Mouse (Mus musculus) CH12.LX (cell line): ENCODE data around the gene 6330409D20Rik. TPM values are rescaled to one million over a fixed set of nuclear protein-coding genes. Genes with fewer than 3 reads are reported as not detected.

Source experiments
- DNase-seq: peaks from one replicate; pipeline ENCODE4 v3.0.0-alpha.2; 2013; ENCODE audit errors: extremely low read depth
- H3K27ac ChIP-seq: 2 replicates; pipeline ENCODE4 v1.5.1; 2012; ENCODE audit warnings: low read depth, mild to moderate bottlenecking, control low read depth, moderate library complexity; ENCODE audit not compliant: insufficient read depth
- H3K27me3 ChIP-seq: replicated peaks from 2 replicates; pipeline ENCODE3; 2012; ENCODE audit warnings: inconsistent platforms
- H3K36me3 ChIP-seq, 2 experiments: replicated peaks in 1 of 2; 2 replicates each; pipeline versions ENCODE3 to v1.6.1; 2012; ENCODE audit warnings: inconsistent platforms in 1 of 2, low read length in 1 of 2, mild to moderate bottlenecking in 1 of 2, mixed read lengths in 1 of 2, moderate library complexity in 1 of 2; ENCODE audit not compliant: control insufficient read depth in 1 of 2, insufficient read depth in 1 of 2
- H3K4me1 ChIP-seq, 2 experiments: 2 replicates each; pipeline ENCODE4 v1.6.1; 2012; ENCODE audit warnings: inconsistent platforms in 1 of 2, moderate library complexity in 1 of 2; ENCODE audit not compliant: insufficient read depth in 2 of 2, control insufficient read depth in 1 of 2
- H3K4me2 ChIP-seq: 2 replicates; pipeline ENCODE4 v1.6.1; 2012; ENCODE audit warnings: low read depth, mild to moderate bottlenecking, control low read depth; ENCODE audit not compliant: poor library complexity, insufficient read depth, severe bottlenecking
- H3K4me3 ChIP-seq, 3 experiments: fragments of 150-350 bp in 1 of 3; sonication (generic) in 1 of 3; replicated peaks in 1 of 3; 2 replicates each; pipeline versions ENCODE3 to v1.5.1; 2011 to 2012; ENCODE audit warnings: low read depth in 2 of 3, low read length in 2 of 3, mild to moderate bottlenecking in 2 of 3, moderate library complexity in 2 of 3, control low read depth in 1 of 3, improper control_type of control experiment in 1 of 3, inconsistent platforms in 1 of 3, mixed read lengths in 1 of 3; ENCODE audit not compliant: poor library complexity in 1 of 3
- H3K79me2 ChIP-seq: replicated peaks from 2 replicates; pipeline ENCODE4 v1.6.1; 2012; ENCODE audit warnings: mild to moderate bottlenecking, moderate library complexity; ENCODE audit not compliant: control insufficient read depth, poor library complexity, insufficient read depth, severe bottlenecking; ENCODE audit errors: extremely low read depth
- H3K9ac ChIP-seq: 2 replicates; pipeline ENCODE4 v1.6.1; 2012; ENCODE audit warnings: low read depth, mild to moderate bottlenecking, control low read depth, moderate library complexity; ENCODE audit not compliant: insufficient read depth
- H3K9me3 ChIP-seq: replicated peaks from 2 replicates; pipeline ENCODE3; 2012; ENCODE audit warnings: low read length, inconsistent platforms, mixed read lengths
- BHLHE40 ChIP-seq: IDR thresholded peaks from 2 replicates; pipeline ENCODE4 v1.6.1; 2011; ENCODE audit warnings: mild to moderate bottlenecking, low read depth, low read length, improper control_type of control experiment
- CHD2 ChIP-seq: IDR thresholded peaks from 2 replicates; pipeline ENCODE4 v1.6.1; 2011; ENCODE audit warnings: low read length, improper control_type of control experiment
- CTCF ChIP-seq, 2 experiments: IDR thresholded peaks in 1 of 2; conservative IDR thresholded peaks in 1 of 2; 2 replicates each; pipeline ENCODE4 v1.5.1; 2011 to 2012; ENCODE audit warnings: low read depth in 2 of 2, low read length in 2 of 2, improper control_type of control experiment in 1 of 2, inconsistent platforms in 1 of 2, mild to moderate bottlenecking in 1 of 2, moderate library complexity in 1 of 2
- GABPA ChIP-seq: IDR thresholded peaks from 2 replicates; pipeline ENCODE4 v1.6.1; 2012; ENCODE audit warnings: low read depth, low read length, improper control_type of control experiment, inconsistent platforms; ENCODE audit not compliant: insufficient replicate concordance
- KAT2A ChIP-seq: IDR thresholded peaks from 2 replicates; pipeline ENCODE4 v1.6.1; 2012; ENCODE audit warnings: low read length, improper control_type of control experiment, inconsistent platforms; ENCODE audit not compliant: insufficient replicate concordance
- MEF2A ChIP-seq: IDR thresholded peaks from 2 replicates; pipeline ENCODE4 v1.6.1; 2014; ENCODE audit warnings: low read depth, mild to moderate bottlenecking, inconsistent platforms, low read length, improper control_type of control experiment, borderline replicate concordance
- NRF1 ChIP-seq: IDR thresholded peaks from 2 replicates; pipeline ENCODE4 v1.6.1; 2014; ENCODE audit warnings: low read depth, mild to moderate bottlenecking, inconsistent platforms, low read length, improper control_type of control experiment, moderate library complexity
- RAD21 ChIP-seq: IDR thresholded peaks from 2 replicates; pipeline ENCODE4 v1.6.1; 2011; ENCODE audit warnings: low read depth, mild to moderate bottlenecking, low read length, improper control_type of control experiment, moderate library complexity
- RCOR1 ChIP-seq: conservative IDR thresholded peaks from 2 replicates; pipeline ENCODE4 v1.6.1; 2012; ENCODE audit warnings: low read depth, mild to moderate bottlenecking, inconsistent platforms, low read length, improper control_type of control experiment
- SIN3A ChIP-seq: IDR thresholded peaks from 2 replicates; pipeline ENCODE4 v1.6.1; 2012; ENCODE audit warnings: low read length, improper control_type of control experiment, inconsistent platforms
- SMC3 ChIP-seq: IDR thresholded peaks from 2 replicates; pipeline ENCODE4 v1.6.1; 2011; ENCODE audit warnings: low read depth, low read length, improper control_type of control experiment
- USF1 ChIP-seq: IDR thresholded peaks from 2 replicates; pipeline ENCODE4 v1.6.1; 2014; ENCODE audit warnings: low read depth, mild to moderate bottlenecking, inconsistent platforms, low read length, improper control_type of control experiment
- ZC3H11A ChIP-seq: IDR thresholded peaks from 2 replicates; pipeline ENCODE4 v1.6.1; 2012; ENCODE audit warnings: low read depth, mild to moderate bottlenecking, inconsistent platforms, low read length, improper control_type of control experiment
- ZMIZ1 ChIP-seq: IDR thresholded peaks from 2 replicates; pipeline ENCODE4 v1.6.1; 2012; ENCODE audit warnings: low read depth, mild to moderate bottlenecking, inconsistent platforms, low read length, improper control_type of control experiment
- ZNF384 ChIP-seq: IDR thresholded peaks from 2 replicates; pipeline ENCODE4 v1.6.1; 2012; ENCODE audit warnings: low read depth, low read length, improper control_type of control experiment, inconsistent platforms
- dilution Hi-C: fragments of 300-500 bp; cut with MboI; formaldehyde crosslinking; loops from 2 replicates; pipeline ENCODE4 v1.14.3; 2020; ENCODE audit warnings: low sequenced_read_pairs; ENCODE audit not compliant: extremely low pct_unique_long_range_greater_than_20kb, extremely low pct_ligation_motif_present
- in situ Hi-C: fragments of 300-500 bp; cut with MboI; formaldehyde crosslinking; loops from 3 replicates; pipeline ENCODE4 v1.14.3; 2019; ENCODE audit warnings: low sequenced_read_pairs, low pct_ligation_motif_present, low pct_unique_long_range_greater_than_20kb, mixed read lengths
- polyA plus RNA-seq: library from polyadenylated mRNA; unstranded; fragments of >175 nt; gene quantifications from 2 replicates; pipeline ENCODE4 v1.2.1, GENCODE M21; 2012; ENCODE audit warnings: low read depth; ENCODE audit not compliant: insufficient read length
- total RNA-seq, 2 experiments: library from RNA; depleted of rRNA; stranded (reverse); fragments of 300-350 nt in 1 of 2; fragments of >200 nt in 1 of 2; gene quantifications; 2 replicates each; pipeline ENCODE4 v1.2.3; 2012 to 2014

The 6330409D20Rik gene
- total and polyA plus RNA-seq, 3 experiments = 0.46 TPM; not detected in 2

GRCm38 (mm10) chr2:32781710-32782109, 40.9 kb upstream of the 6330409D20Rik start:
- H3K79me2 ChIP-seq = no peaks in the 10 kb centered on the region
- H3K9me3 ChIP-seq = no peaks in the 10 kb centered on the region
- no peaks in the 10 kb centered on the region for H3K27me3 ChIP-seq
- no peak overlapping the region for H3K27ac ChIP-seq
- H3K36me3 ChIP-seq = peaks cover 0 to 23% of the 10 kb centered on the region in 2 experiments
- H3K4me2 ChIP-seq = no peak overlapping the region
- peaks cover 0 to 38% of the 10 kb centered on the region in 2 experiments; a peak in 2 of 4 replicates for H3K4me1 ChIP-seq
- H3K4me3 ChIP-seq = no peak overlapping the region
- TF ChIP-seq ZC3H11A (no peak), CTCF (conservative IDR thresholded peaks at IDR 0.05 in 1 of 2, IDR thresholded peaks at IDR 0.05 in 1 of 2; ENCODE audit: low read depth in 2 of 2, low read length in 2 of 2) (0 out of 4 replicates have a peak, but pooled peaks of 1 of the 2 experiments have one; percentile 0), ZNF384 (no peak), MEF2A (no peak)
- TF ChIP-seq, all 38 proteins: peak for 1
- no peak for DNase-seq
- dilution Hi-C loops = no loop called here
- in situ Hi-C loops = no loop called here
- no peak overlapping the region for H3K9ac ChIP-seq

GRCm38 (mm10) chr2:32779714-32780113, 38.9 kb upstream of the 6330409D20Rik start:
- in situ Hi-C loops = loop anchor here (5.0 to 10.0 kb wide), 2 partner anchors 73 to 155 kb away; no protein-coding TSS in a partner anchor
- H3K9ac ChIP-seq = no peak overlapping the region
- TF ChIP-seq SIN3A (no peak), RCOR1 (no peak), BHLHE40 (no peak), ZC3H11A (no peak), GABPA (no peak), KAT2A (no peak), CHD2 (no peak), ZMIZ1 (no peak)
- TF ChIP-seq, all 38 proteins: peak for 0
- H3K27me3 ChIP-seq = no peaks in the 10 kb centered on the region
- H3K4me3 ChIP-seq = no peak overlapping the region
- H3K9me3 ChIP-seq = no peaks in the 10 kb centered on the region
- no peak overlapping the region for H3K27ac ChIP-seq
- H3K36me3 ChIP-seq = peaks cover 0 to 23% of the 10 kb centered on the region in 2 experiments
- no peak for DNase-seq
- H3K4me2 ChIP-seq = no peak overlapping the region
- dilution Hi-C loops = no loop called here
- peaks cover 6 to 43% of the 10 kb centered on the region in 2 experiments for H3K4me1 ChIP-seq
- H3K79me2 ChIP-seq = no peaks in the 10 kb centered on the region

- in situ Hi-C loops = loop anchor here (5.0 to 10.0 kb wide), 2 partner anchors 73 to 156 kb away; no protein-coding TSS in a partner anchor
- peaks cover 6 to 41% of the 10 kb centered on the region in 2 experiments for H3K4me1 ChIP-seq
- no peaks in the 10 kb centered on the region for H3K79me2 ChIP-seq
- H3K27ac ChIP-seq = no peak overlapping the region
- peak; percentile 31 for DNase-seq
- H3K4me3 ChIP-seq = no peak overlapping the region
- dilution Hi-C loops = no loop called here
- no peak overlapping the region for H3K9ac ChIP-seq
- no peaks in the 10 kb centered on the region for H3K9me3 ChIP-seq
- H3K4me2 ChIP-seq = no peak overlapping the region
- TF ChIP-seq RAD21 (peak; percentile 60), NRF1 (no peak), USF1 (no peak), ZC3H11A (no peak), CTCF (conservative IDR thresholded peaks at IDR 0.05 in 1 of 2, IDR thresholded peaks at IDR 0.05 in 1 of 2; ENCODE audit: low read depth in 2 of 2, low read length in 2 of 2) (peak; percentile 13 to 67; a peak in 2 of 4 replicates), SMC3 (peak; percentile 50)
- H3K36me3 ChIP-seq = peaks cover 0 to 23% of the 10 kb centered on the region in 2 experiments
- peaks cover 3% of the 10 kb centered on the region for H3K27me3 ChIP-seq
Observed at GRCm38 (mm10) chr2:32779131-32779530, 38.3 kb upstream of the 6330409D20Rik start.
